Mouse (Mus musculus) myocyte (in vitro differentiated cells): ENCODE measurements around the gene Pafah1b3. TPM values are rescaled to one million over a fixed set of nuclear protein-coding genes. Genes with fewer than 3 reads are reported as not detected.

Experiments used
- H3K27me3 ChIP-seq: one replicate; pipeline ENCODE4 v1.6.1; 2011; ENCODE audit not compliant: control insufficient read depth, insufficient read depth, insufficient read length
- H3K36me3 ChIP-seq: one replicate; pipeline ENCODE4 v1.6.1; 2011; ENCODE audit not compliant: control insufficient read depth, insufficient read depth
- H3K4me2 ChIP-seq: one replicate; pipeline ENCODE4 v1.6.1; 2011; ENCODE audit warnings: low read depth, control low read depth
- H3K4me3 ChIP-seq: one replicate; pipeline ENCODE4 v1.5.1; 2011; ENCODE audit warnings: mild to moderate bottlenecking, control low read depth, moderate library complexity
- H3K79me2 ChIP-seq: one replicate; pipeline ENCODE4 v1.6.1; 2011; ENCODE audit not compliant: control insufficient read depth, insufficient read depth
- H3ac ChIP-seq: one replicate; pipeline ENCODE4 v1.6.1; 2011; ENCODE audit not compliant: control insufficient read depth, insufficient read length
- CEBPB ChIP-seq: IDR thresholded peaks from 2 replicates; pipeline ENCODE4 v1.6.1; 2011; ENCODE audit warnings: mild to moderate bottlenecking, moderate library complexity; ENCODE audit not compliant: poor library complexity, insufficient read depth, severe bottlenecking
- E2F4 ChIP-seq: IDR thresholded peaks from one replicate; pipeline ENCODE4 v1.6.1; 2011; ENCODE audit warnings: mild to moderate bottlenecking, control low read depth, moderate library complexity; ENCODE audit not compliant: insufficient read depth
- MAX ChIP-seq: IDR thresholded peaks from one replicate; pipeline ENCODE4 v1.6.1; 2011; ENCODE audit warnings: low read depth, mild to moderate bottlenecking, control low read depth
- MYOD1 ChIP-seq, 3 experiments: IDR thresholded peaks; one replicate each; pipeline ENCODE4 v1.6.1; 2011; ENCODE audit warnings: control low read depth in 2 of 3, low read depth in 2 of 3, mild to moderate bottlenecking in 2 of 3, moderate library complexity in 1 of 3; ENCODE audit not compliant: insufficient read length in 2 of 3, control insufficient read depth in 1 of 3
- MYOG ChIP-seq, 3 experiments: IDR thresholded peaks; one replicate each; pipeline ENCODE4 v1.6.1; 2011; ENCODE audit warnings: control low read depth in 2 of 3, low read depth in 2 of 3, mild to moderate bottlenecking in 2 of 3; ENCODE audit not compliant: insufficient read length in 2 of 3, control insufficient read depth in 1 of 3, insufficient read depth in 1 of 3
- POLR2A ChIP-seq: IDR thresholded peaks from one replicate; pipeline ENCODE4 v1.6.1; 2011; ENCODE audit warnings: low read depth, mild to moderate bottlenecking, control low read depth, moderate library complexity; ENCODE audit not compliant: insufficient read length
- POLR2AphosphoS2 ChIP-seq: IDR thresholded peaks from one replicate; pipeline ENCODE4 v1.6.1; 2011; ENCODE audit warnings: low read depth, control low read depth; ENCODE audit not compliant: insufficient read length
- REST ChIP-seq: IDR thresholded peaks from one replicate; pipeline ENCODE4 v1.6.1; 2011; ENCODE audit warnings: mild to moderate bottlenecking, control low read depth, moderate library complexity; ENCODE audit not compliant: insufficient read depth, insufficient read length
- SRF ChIP-seq: IDR thresholded peaks from one replicate; pipeline ENCODE4 v1.6.1; 2011; ENCODE audit warnings: low read depth; ENCODE audit not compliant: control insufficient read depth, insufficient read length
- TCF12 ChIP-seq: IDR thresholded peaks from one replicate; pipeline ENCODE4 v1.6.1; 2011; ENCODE audit warnings: mild to moderate bottlenecking, control low read depth; ENCODE audit not compliant: poor library complexity, insufficient read depth, severe bottlenecking
- TCF3 ChIP-seq: IDR thresholded peaks from one replicate; pipeline ENCODE4 v1.6.1; 2011; ENCODE audit warnings: low read depth, control low read depth; ENCODE audit not compliant: insufficient read length
- USF1 ChIP-seq: IDR thresholded peaks from one replicate; pipeline ENCODE4 v1.6.1; 2011; ENCODE audit warnings: low read depth, mild to moderate bottlenecking, control low read depth, moderate library complexity
- polyA plus RNA-seq: library from polyadenylated mRNA; unstranded; fragments of >200 nt; fragmentation: generic; extraction: Trizol; gene quantifications from one replicate; pipeline ENCODE4 v1.2.1, GENCODE M21; 2012; ENCODE audit warnings: missing spikeins

Pafah1b3 gene
- polyA plus RNA-seq, 1 experiment: 54.0 TPM

DNA sequence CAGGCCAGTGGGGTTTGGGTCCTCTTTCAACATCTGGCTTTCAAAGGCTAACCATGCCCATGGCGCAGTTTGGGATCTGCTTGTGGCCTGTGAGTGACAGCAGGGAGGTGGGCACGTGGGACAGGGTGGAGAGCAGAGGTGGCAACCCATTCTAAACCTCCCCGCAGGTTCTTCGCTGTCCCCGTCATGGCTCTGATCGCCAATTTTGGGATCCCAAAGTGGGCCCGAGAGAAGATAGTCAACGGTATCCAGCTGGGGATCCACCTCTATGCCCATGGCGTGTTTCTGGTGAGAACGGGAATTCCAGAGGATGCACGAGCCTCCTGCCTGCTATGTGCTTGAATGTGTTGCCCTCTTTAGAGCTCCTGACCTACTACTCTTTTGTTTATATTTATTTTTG, 13.4 kb upstream of the Pafah1b3 start:
- H3ac ChIP-seq: no peak overlapping the region
- no peak overlapping the region for H3K4me3 ChIP-seq
- no peak for TF ChIP-seq E2F4
- TF ChIP-seq MAX: no peak
- TF ChIP-seq TCF3: no peak
- TF ChIP-seq POLR2AphosphoS2: no peak
- TF ChIP-seq MYOD1 (IDR thresholded peaks at IDR 0.05; ENCODE audit: control insufficient read depth in 1 of 3, insufficient read length in 2 of 3, low read depth in 2 of 3): no peak
- TF ChIP-seq POLR2A: no peak
- no peak for TF ChIP-seq MYOG (IDR thresholded peaks at IDR 0.05; ENCODE audit: control insufficient read depth in 1 of 3, insufficient read depth in 1 of 3, insufficient read length in 2 of 3, low read depth in 2 of 3)
- no peak for TF ChIP-seq SRF
- TF ChIP-seq USF1: no peak
- TF ChIP-seq REST: no peak
- no peak for TF ChIP-seq TCF12
- no peak for TF ChIP-seq CEBPB
- no peak overlapping the region for H3K4me2 ChIP-seq
- peaks cover 76% of the 10 kb centered on the region for H3K27me3 ChIP-seq
- H3K79me2 ChIP-seq: no peaks in the 10 kb centered on the region
- H3K36me3 ChIP-seq: no peaks in the 10 kb centered on the region

DNA sequence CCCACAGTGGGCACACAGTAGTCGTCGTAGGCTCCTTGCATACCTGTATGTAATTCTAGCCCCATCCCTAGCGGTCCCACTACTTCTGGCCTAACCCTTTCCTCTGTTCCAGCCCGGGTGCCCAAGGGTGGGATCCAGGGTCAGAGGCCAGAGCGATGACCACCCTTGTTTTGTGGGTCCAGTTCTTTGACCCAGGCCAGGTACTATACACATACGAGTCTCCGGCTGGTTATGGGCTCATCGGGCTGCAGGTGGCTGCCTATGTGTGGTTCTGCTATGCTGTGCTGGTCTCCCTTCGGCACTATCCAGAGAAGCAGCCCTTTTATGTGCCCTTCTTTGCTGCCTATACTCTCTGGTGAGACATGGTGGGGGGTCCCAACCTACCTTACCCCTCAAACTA, 11.6 kb upstream of the Pafah1b3 start:
- H3K36me3 ChIP-seq: no peaks in the 10 kb centered on the region
- H3K27me3 ChIP-seq: peaks cover 72% of the 10 kb centered on the region
- TF ChIP-seq MAX (no peak), CEBPB (no peak), USF1 (no peak)
- no peak overlapping the region for H3K4me3 ChIP-seq
- no peaks in the 10 kb centered on the region for H3K79me2 ChIP-seq
- no peak overlapping the region for H3K4me2 ChIP-seq
- no peak overlapping the region for H3ac ChIP-seq

DNA sequence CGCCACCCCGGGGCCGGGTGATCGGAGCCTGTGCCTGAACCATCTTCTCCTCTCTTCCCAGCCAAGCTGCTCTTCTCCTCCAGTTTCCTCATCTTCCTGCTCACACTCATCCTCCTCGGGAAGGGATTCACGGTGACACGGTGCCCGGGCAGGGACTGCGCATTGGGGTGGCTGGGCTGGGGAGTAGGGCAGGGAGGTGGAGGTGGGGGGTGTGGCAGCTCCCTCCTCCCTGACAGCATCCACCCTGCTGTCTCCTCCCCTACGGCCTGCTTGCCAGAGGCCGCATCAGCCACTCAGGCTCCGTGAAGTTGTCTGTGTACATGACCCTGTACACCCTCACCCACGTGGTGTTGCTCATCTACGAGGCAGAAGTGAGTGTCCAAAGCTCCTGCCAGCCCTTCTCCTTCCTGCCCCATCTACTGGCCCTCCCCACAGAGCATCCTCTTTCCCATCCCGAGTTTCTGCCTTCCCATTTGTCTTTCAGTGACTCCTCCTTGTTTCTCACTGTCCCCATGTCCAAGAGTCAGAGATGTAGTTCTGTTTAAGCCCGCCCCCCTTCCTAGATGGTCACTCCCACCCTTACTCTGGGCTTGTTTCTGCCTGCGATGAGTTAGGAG, 11.0 kb upstream of the Pafah1b3 start:
- H3K4me2 ChIP-seq: no peak overlapping the region
- no peak overlapping the region for H3K4me3 ChIP-seq
- H3ac ChIP-seq: no peak overlapping the region
- TF ChIP-seq TCF3 (no peak), MAX (no peak), MYOG (IDR thresholded peaks at IDR 0.05; ENCODE audit: control insufficient read depth in 1 of 3, insufficient read depth in 1 of 3, insufficient read length in 2 of 3, low read depth in 2 of 3) (no peak), MYOD1 (IDR thresholded peaks at IDR 0.05; ENCODE audit: control insufficient read depth in 1 of 3, insufficient read length in 2 of 3, low read depth in 2 of 3) (no peak), SRF (no peak), POLR2AphosphoS2 (no peak), TCF12 (no peak), REST (no peak), USF1 (no peak), POLR2A (no peak), E2F4 (no peak), CEBPB (no peak)
- H3K79me2 ChIP-seq: no peaks in the 10 kb centered on the region
- peaks cover 70% of the 10 kb centered on the region for H3K27me3 ChIP-seq
- no peaks in the 10 kb centered on the region for H3K36me3 ChIP-seq

GRCm38 (mm10) chr7:25306614-25306996, 8.8 kb upstream of the Pafah1b3 start:
- no peak overlapping the region for H3K4me2 ChIP-seq
- H3K4me3 ChIP-seq: no peak overlapping the region
- H3K36me3 ChIP-seq: no peaks in the 10 kb centered on the region
- no peak overlapping the region for H3ac ChIP-seq
- H3K27me3 ChIP-seq: peaks cover 65% of the 10 kb centered on the region
- no peaks in the 10 kb centered on the region for H3K79me2 ChIP-seq
- TF ChIP-seq TCF3 (no peak), TCF12 (no peak), SRF (no peak), MAX (no peak), MYOD1 (IDR thresholded peaks at IDR 0.05; ENCODE audit: control insufficient read depth in 1 of 3, insufficient read length in 2 of 3, low read depth in 2 of 3) (no peak), E2F4 (no peak), USF1 (no peak), POLR2A (no peak)

DNA sequence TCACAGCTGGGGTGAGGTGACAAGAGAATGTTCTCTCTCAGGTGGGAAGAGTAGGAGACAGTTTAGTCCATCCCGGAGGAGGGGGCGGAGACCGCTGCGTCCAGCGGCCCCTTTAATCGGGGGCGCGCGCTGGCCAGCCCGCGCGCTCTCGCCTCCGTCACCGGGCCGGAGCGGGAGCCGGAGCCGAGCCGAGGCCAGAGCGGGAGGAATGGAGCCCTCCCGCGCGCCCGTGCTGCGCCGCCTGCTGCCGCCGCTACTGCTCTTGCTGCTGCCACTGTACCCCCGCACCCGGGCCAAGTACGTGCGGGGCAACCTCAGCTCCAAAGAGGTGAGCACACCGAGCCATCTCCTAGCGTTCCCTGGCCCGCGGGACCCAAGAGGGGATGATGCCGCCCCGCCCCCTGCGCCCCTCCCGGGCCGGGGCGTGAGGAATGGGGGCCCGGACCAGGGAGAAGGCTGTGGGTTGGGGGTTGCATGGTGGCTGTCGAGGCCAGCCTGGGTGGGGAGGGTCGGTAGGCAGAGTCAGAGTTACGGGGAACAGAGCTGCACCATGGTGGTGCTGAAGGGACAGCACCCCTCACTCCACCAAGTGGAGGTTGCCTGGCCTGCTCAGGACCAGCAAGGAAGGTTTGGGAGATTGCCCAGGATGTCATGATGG, 8.3 kb upstream of the Pafah1b3 start, which contains the start of gene Tmem145:
Tmem145 (plus strand) TSS at position 151 of the 658 bp plus-strand sequence.
- peaks cover 60% of the 10 kb centered on the region for H3K27me3 ChIP-seq
- TF ChIP-seq CEBPB (no peak), POLR2A (no peak), TCF3 (no peak), MYOD1 (IDR thresholded peaks at IDR 0.05; ENCODE audit: control insufficient read depth in 1 of 3, insufficient read length in 2 of 3, low read depth in 2 of 3) (no peak), E2F4 (no peak), REST (peak; percentile 99), USF1 (no peak), MYOG (IDR thresholded peaks at IDR 0.05; ENCODE audit: control insufficient read depth in 1 of 3, insufficient read depth in 1 of 3, insufficient read length in 2 of 3, low read depth in 2 of 3) (no peak)
- no peaks in the 10 kb centered on the region for H3K36me3 ChIP-seq
- H3K4me2 ChIP-seq: peak within 1 kb of the TSS; percentile 30
- H3K4me3 ChIP-seq: no peak within 1 kb of the TSS
- H3K79me2 ChIP-seq: no peaks in the 10 kb centered on the region
- no peak within 1 kb of the TSS for H3ac ChIP-seq
